Comparison of ENCODE assay signal across 16 mouse cellular contexts in the genomic region with DNA sequence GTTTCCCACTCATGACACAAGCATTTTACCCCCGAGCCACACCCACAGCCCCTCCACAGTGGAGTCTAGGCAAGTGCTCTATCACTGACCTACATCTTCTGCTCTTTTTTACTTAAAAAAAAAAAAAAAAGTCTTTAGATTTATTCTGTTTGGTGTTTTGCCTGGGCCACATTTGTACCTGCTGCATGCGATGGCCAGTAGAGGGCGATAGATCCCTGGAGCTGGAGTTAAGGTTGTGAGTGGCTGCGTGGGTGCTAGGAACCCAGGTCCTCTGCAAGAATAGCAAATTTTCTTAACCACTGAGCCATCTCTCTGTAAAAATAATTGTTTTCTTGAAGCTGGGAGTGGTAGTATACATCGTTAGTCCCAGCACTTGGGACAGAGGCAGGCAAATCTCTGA. TPM values are rescaled to one million over a fixed set of nuclear protein-coding genes. Genes with fewer than 3 reads are reported as not detected.
DNase-seq lines count a peak whose midpoint lies in the region; ATAC-seq and TF ChIP-seq lines count a peak whose summit lies in the region.
"Had no signal": no experiment of that assay in that cellular context is flagged by ENCODE, and none has a peak within 500 bp of the region (broad histone marks: within the 10 kb centered on the region; RNA-seq: fewer than 3 reads in every experiment).

No protein-coding gene starts in this region.

- no peak overlapping the region for H3K27ac ChIP-seq in forebrain, postnatal 0 days (ENCODE audit: low read depth, low read length)
- no peak overlapping the region for H3K27ac ChIP-seq in forebrain, embryonic 11.5 days (ENCODE audit: low read depth, low read length)
- no peak overlapping the region for H3K27ac ChIP-seq in ES-E14 (ENCODE audit: insufficient read depth, low read depth, low read length, poor library complexity, severe bottlenecking)
- H3K27ac ChIP-seq: limb, embryonic 12.5 days had no signal

- TF ChIP-seq CTCF in forebrain, postnatal 0 days (IDR thresholded peaks at IDR 0.05; ENCODE audit: low read depth) = peak; percentile 10; the same call in 1 of the 2 replicates
- TF ChIP-seq CTCF in lung, adult 2 months (IDR thresholded peaks at IDR 0.05; ENCODE audit: insufficient read depth, low read length) = peak; percentile 44; the same call in 1 of the 2 replicates

- no peak overlapping the region for H3K4me2 ChIP-seq in forebrain, postnatal 0 days (ENCODE audit: low read depth)
- no peak overlapping the region for H3K4me2 ChIP-seq in forebrain, embryonic 11.5 days (ENCODE audit: low read depth, low read length, severe bottlenecking)
- H3K4me2 ChIP-seq: limb, embryonic 12.5 days had no signal

- no peak for ATAC-seq in forebrain, postnatal 0 days
- no peak for ATAC-seq in forebrain, embryonic 11.5 days (replicated peaks; ENCODE audit: low FRiP score)
- peak; percentile 40; the same call in 1 of the 2 replicates for ATAC-seq in granulocyte monocyte progenitor cell, adult 5-6 weeks (replicated peaks; ENCODE audit: poor library complexity, severe bottlenecking)
- ATAC-seq: activated CD4-positive, CD25-positive, alpha-beta regulatory T cell, adult 4 months; forebrain, embryonic 16.5 days had no signal

- in situ Hi-C loops in ES-E14 (cut with MboI; ENCODE audit: low sequenced_read_pairs in 2 of 2, unreplicated experiment in 2 of 2) = no loop called here

- no peak for DNase-seq in forebrain, postnatal 0 days
- DNase-seq in forebrain, embryonic 11.5 days (ENCODE audit: low spot score) = no peak
- no peak for DNase-seq in lung, adult 2 months
- no peak for DNase-seq in lung, postnatal 10 days
- peak; percentile 71 for DNase-seq in ES-E14 (ENCODE audit: low read depth, low spot score)
- no peak for DNase-seq in right cerebral cortex, adult 2 months (ENCODE audit: low spot score in 2 of 2)
- DNase-seq in lung, adult 18-20 months = no peak
- DNase-seq: heart, adult 11 months; heart, postnatal 14 days; kidney, adult 11 months; right cerebral cortex, postnatal 4 days; thymus, adult 18-20 months had no signal

- H3K4me1 ChIP-seq in forebrain, postnatal 0 days (ENCODE audit: insufficient read depth) = no peaks in the 10 kb centered on the region
- no peaks in the 10 kb centered on the region for H3K4me1 ChIP-seq in forebrain, embryonic 11.5 days (replicated peaks; ENCODE audit: control insufficient read depth, insufficient read depth, low read length)
- H3K4me1 ChIP-seq in lung, adult 2 months (ENCODE audit: control insufficient read depth, insufficient read depth, low read length) = no peaks in the 10 kb centered on the region
- H3K4me1 ChIP-seq in ES-E14 (ENCODE audit: control insufficient read depth in 2 of 2, insufficient read depth in 2 of 2, low read length in 2 of 2, poor library complexity in 1 of 2) = peaks cover 0 to 17% of the 10 kb centered on the region in 2 experiments; a peak in 2 of 4 replicates
- H3K4me1 ChIP-seq: limb, embryonic 12.5 days had no signal

- no peak for TF ChIP-seq POLR2A in lung, adult 2 months (IDR thresholded peaks at IDR 0.05; ENCODE audit: borderline replicate concordance, extremely low read depth, low read depth, low read length)

- no peaks in the 10 kb centered on the region for H3K36me3 ChIP-seq in forebrain, postnatal 0 days (ENCODE audit: insufficient read depth)
- H3K36me3 ChIP-seq in forebrain, embryonic 11.5 days (ENCODE audit: control insufficient read depth, insufficient read depth, low read length) = no peaks in the 10 kb centered on the region
- peaks cover 2% of the 10 kb centered on the region; the same call in 1 of the 2 replicates for H3K36me3 ChIP-seq in ES-E14 (ENCODE audit: control insufficient read depth, insufficient read depth, low read length, poor library complexity, severe bottlenecking)
- H3K36me3 ChIP-seq: limb, embryonic 12.5 days had no signal

- no peak overlapping the region for H3K4me3 ChIP-seq in forebrain, postnatal 0 days (ENCODE audit: low read depth, low read length)
- H3K4me3 ChIP-seq in forebrain, embryonic 11.5 days (ENCODE audit: low read depth, low read length) = no peak overlapping the region
- H3K4me3 ChIP-seq in lung, adult 2 months (replicated peaks; ENCODE audit: extremely low read depth, low read depth, low read length) = no peak overlapping the region
- H3K4me3 ChIP-seq in ES-E14 (ENCODE audit: insufficient read depth in 1 of 2, low read depth in 1 of 2, low read length in 2 of 2, poor library complexity in 1 of 2, severe bottlenecking in 1 of 2) = no peak overlapping the region
- H3K4me3 ChIP-seq: limb, embryonic 12.5 days had no signal

- H3K9me3 ChIP-seq in forebrain, postnatal 0 days (ENCODE audit: low read length) = no peaks in the 10 kb centered on the region
- H3K9me3 ChIP-seq in forebrain, embryonic 11.5 days (ENCODE audit: control insufficient read depth, low read length) = no peaks in the 10 kb centered on the region; the same call in 1 of the 2 replicates
- no peaks in the 10 kb centered on the region for H3K9me3 ChIP-seq in ES-E14 (ENCODE audit: control insufficient read depth, insufficient read depth, low read depth, low read length)

- no peak overlapping the region for H3K9ac ChIP-seq in forebrain, postnatal 0 days
- no peak overlapping the region for H3K9ac ChIP-seq in forebrain, embryonic 11.5 days (ENCODE audit: low read length)
- peak overlapping the region; percentile 9; the same call in 1 of the 2 replicates for H3K9ac ChIP-seq in ES-E14 (ENCODE audit: insufficient read depth, low read depth, low read length, poor library complexity, severe bottlenecking)
- H3K9ac ChIP-seq: limb, embryonic 12.5 days had no signal

- 71% methylated on average over 5 of the region's 5 CpGs for WGBS in forebrain, postnatal 0 days
- 67% methylated on average over 5 of the region's 5 CpGs for WGBS in forebrain, embryonic 11.5 days
- WGBS in lung, adult 2 months = 70% methylated on average over 5 of the region's 5 CpGs

- H3K27me3 ChIP-seq in forebrain, postnatal 0 days (ENCODE audit: insufficient read depth, low read length) = no peaks in the 10 kb centered on the region
- no peaks in the 10 kb centered on the region for H3K27me3 ChIP-seq in forebrain, embryonic 11.5 days (ENCODE audit: control insufficient read depth, insufficient read depth, low read length)
- H3K27me3 ChIP-seq: limb, embryonic 12.5 days had no signal

TF ChIP-seq in ES-E14, 5 proteins besides CTCF, POLR2A, EP300 and RAD21:
- TF ChIP-seq CHD2 (IDR thresholded peaks at IDR 0.05; ENCODE audit: low read depth, low read length) (no peak), HCFC1 (IDR thresholded peaks at IDR 0.05; ENCODE audit: borderline replicate concordance, insufficient read depth, low read length) (no peak), MAFK (IDR thresholded peaks at IDR 0.05; ENCODE audit: insufficient read depth, low read depth, low read length) (no peak), ZC3H11A (IDR thresholded peaks at IDR 0.05; ENCODE audit: borderline replicate concordance, low read depth, low read length) (0 out of 2 replicates have a peak, but pooled peaks have one; percentile 30), ZNF384 (IDR thresholded peaks at IDR 0.05; ENCODE audit: low read depth, low read length) (peak; percentile 73; the same call in 1 of the 2 replicates)

RNA-seq across cellular contexts. Expression of a gene that starts 9.8 kb away (rescaled TPM):
- total RNA-seq in forebrain, postnatal 0 days (2014; rRNA removed) = 3.6 and 8.9 TPM in 2 replicates
- 18.8 and 18.9 TPM in 2 replicates for polyA plus RNA-seq in forebrain, postnatal 0 days (2015; fragmentation: Nextera tagmentation; extraction: Ambion mirVana)
- polyA plus RNA-seq in forebrain, embryonic 11.5 days (2014; fragmentation: Nextera tagmentation; extraction: Ambion mirVana) = 5.9 and 6.4 TPM in 2 replicates
- 16.7 and 17.0 TPM in 2 replicates for polyA plus RNA-seq in lung, adult 2 months (2012; rRNA removed)
- total RNA-seq in ES-E14 (2012; rRNA removed) = 14.8 and 15.6 TPM in 2 replicates
- 46.1 and 62.3 TPM in 2 replicates for total RNA-seq in granulocyte monocyte progenitor cell, adult 5-6 weeks (2014; fragmentation: Nextera tagmentation)
- 42.4 and 48.7 TPM in 2 replicates for total RNA-seq in granulocyte monocyte progenitor cell, adult 5-6 weeks (2017)

RNA-seq across cellular contexts. Expression of a gene that starts 10.0 kb away (rescaled TPM):
- total RNA-seq in forebrain, postnatal 0 days (2014; rRNA removed) = 360 and 399 TPM in 2 replicates
- 318 and 368 TPM in 2 replicates for polyA plus RNA-seq in forebrain, postnatal 0 days (2015; fragmentation: Nextera tagmentation; extraction: Ambion mirVana)
- polyA plus RNA-seq in forebrain, embryonic 11.5 days (2014; fragmentation: Nextera tagmentation; extraction: Ambion mirVana) = 341 and 343 TPM in 2 replicates
- 175 and 234 TPM in 2 replicates for polyA plus RNA-seq in lung, adult 2 months (2012; rRNA removed)
- total RNA-seq in ES-E14 (2012; rRNA removed) = 474 and 500 TPM in 2 replicates
- 474 TPM in 2 replicates for total RNA-seq in granulocyte monocyte progenitor cell, adult 5-6 weeks (2014; fragmentation: Nextera tagmentation)
- total RNA-seq in granulocyte monocyte progenitor cell, adult 5-6 weeks (2017) = 400 and 462 TPM in 2 replicates

RNA-seq across cellular contexts. Expression of a gene that starts 29.5 kb away (rescaled TPM):
- 45.1 and 71.2 TPM in 2 replicates for total RNA-seq in forebrain, postnatal 0 days (2014; rRNA removed)
- polyA plus RNA-seq in forebrain, postnatal 0 days (2015; fragmentation: Nextera tagmentation; extraction: Ambion mirVana) = 96.0 and 103 TPM in 2 replicates
- 182 and 199 TPM in 2 replicates for polyA plus RNA-seq in forebrain, embryonic 11.5 days (2014; fragmentation: Nextera tagmentation; extraction: Ambion mirVana)
- 314 and 324 TPM in 2 replicates for polyA plus RNA-seq in lung, adult 2 months (2012; rRNA removed)
- 566 and 627 TPM in 2 replicates for total RNA-seq in ES-E14 (2012; rRNA removed)
- 85.8 and 94.3 TPM in 2 replicates for total RNA-seq in granulocyte monocyte progenitor cell, adult 5-6 weeks (2014; fragmentation: Nextera tagmentation)
- total RNA-seq in granulocyte monocyte progenitor cell, adult 5-6 weeks (2017) = 40.2 and 47.1 TPM in 2 replicates
